Mouse (Mus musculus) 3134 (cell line): ENCODE measurements around the gene 1110032A03Rik.

Experiments
- DNase-seq: peaks from one replicate; pipeline ENCODE4 v3.0.0-alpha.2; 2011; ENCODE audit warnings: low spot score; ENCODE audit not compliant: insufficient read length; ENCODE audit errors: extremely low read depth

The 1110032A03Rik gene

GRCm38 (mm10) chr9:50774991-50775612, at the start of gene 1110032A03Rik, which contains the start of gene Alg9:
Gene 1110032A03Rik, minus strand, starts transcription at chr9:50775520.
Gene Alg9, plus strand, starts transcription at chr9:50775019.
- peak; percentile 71 for DNase-seq

- no peak for DNase-seq
These were observed 48.6 kb upstream of the 1110032A03Rik start for GRCm38 (mm10) chr9:50823779-50824453.

GRCm38 (mm10) chr9:50822216-50822615, 46.9 kb upstream of the 1110032A03Rik start:
- DNase-seq = no peak

- no peak for DNase-seq
These were observed 46.3 kb upstream of the 1110032A03Rik start for GRCm38 (mm10) chr9:50821651-50822050.

GRCm38 (mm10) chr9:50819716-50820115, 44.4 kb upstream of the 1110032A03Rik start:
- no peak for DNase-seq

- DNase-seq = no peak
These were observed 42.7 kb upstream of the 1110032A03Rik start for GRCm38 (mm10) chr9:50818050-50818449.

- DNase-seq = no peak
These were observed 41.2 kb upstream of the 1110032A03Rik start for GRCm38 (mm10) chr9:50816512-50816911.

- DNase-seq = no peak
These were observed 40.3 kb upstream of the 1110032A03Rik start for GRCm38 (mm10) chr9:50815666-50816065.

GRCm38 (mm10) chr9:50813796-50814195, 38.5 kb upstream of the 1110032A03Rik start:
- DNase-seq = no peak

GRCm38 (mm10) chr9:50811746-50812145, 36.4 kb upstream of the 1110032A03Rik start:
- no peak for DNase-seq

GRCm38 (mm10) chr9:50811187-50811586, 35.9 kb upstream of the 1110032A03Rik start:
- DNase-seq = no peak

- DNase-seq = no peak
These were observed 33.8 kb upstream of the 1110032A03Rik start for GRCm38 (mm10) chr9:50809146-50809545.

GRCm38 (mm10) chr9:50808471-50808870, 33.2 kb upstream of the 1110032A03Rik start:
- DNase-seq = no peak

- DNase-seq = no peak
These were observed 27.8 kb upstream of the 1110032A03Rik start for GRCm38 (mm10) chr9:50803055-50803671.

GRCm38 (mm10) chr9:50800985-50801384, 25.7 kb upstream of the 1110032A03Rik start:
- no peak for DNase-seq

- no peak for DNase-seq
These were observed 23.0 kb upstream of the 1110032A03Rik start for GRCm38 (mm10) chr9:50798368-50798767.

GRCm38 (mm10) chr9:50797641-50798040, 22.3 kb upstream of the 1110032A03Rik start:
- no peak for DNase-seq

- no peak for DNase-seq
These were observed 21.5 kb upstream of the 1110032A03Rik start for GRCm38 (mm10) chr9:50796776-50797175.

GRCm38 (mm10) chr9:50795266-50795665, 19.9 kb upstream of the 1110032A03Rik start:
- no peak for DNase-seq

- DNase-seq = peak; percentile 30
These were observed 6.8 kb upstream of the 1110032A03Rik start for GRCm38 (mm10) chr9:50782155-50782554.

- DNase-seq = no peak
These were observed 941 bp upstream of the 1110032A03Rik start for GRCm38 (mm10) chr9:50776162-50776760.
